Mouse (Mus musculus): ENCODE results near the gene Cntnap2.

- TF ChIP-seq POLR2A (IDR thresholded peaks at IDR 0.05; ENCODE audit: insufficient read depth, low read depth, low read length): no peak
- no peak for TF ChIP-seq CTCF (IDR thresholded peaks at IDR 0.05)
Observed at GRCm38 (mm10) chr6:46909167-46909566, 1850.0 kb downstream of the Cntnap2 start.

All from heart, adult 2 months (tissue).